Mouse (Mus musculus) small intestine, adult 10 weeks (tissue): Measurements from ENCODE around the gene Vmn1r198. TPM values are rescaled to one million over a fixed set of nuclear protein-coding genes. Genes with fewer than 3 reads are reported as not detected.

Experiments used
- polyA plus RNA-seq: library from polyadenylated mRNA; stranded (reverse); fragments of 350-450 nt; fragmentation: Illumina TruSeq; extraction: RNeasy Lipid Tissue Mini Kit (QIAGEN cat#74804); gene quantifications from one replicate; pipeline ENCODE4 v1.2.3, GENCODE M21; 2014; ENCODE audit warnings: low replicate concordance

Vmn1r198 gene
- not detected for polyA plus RNA-seq

DNA sequence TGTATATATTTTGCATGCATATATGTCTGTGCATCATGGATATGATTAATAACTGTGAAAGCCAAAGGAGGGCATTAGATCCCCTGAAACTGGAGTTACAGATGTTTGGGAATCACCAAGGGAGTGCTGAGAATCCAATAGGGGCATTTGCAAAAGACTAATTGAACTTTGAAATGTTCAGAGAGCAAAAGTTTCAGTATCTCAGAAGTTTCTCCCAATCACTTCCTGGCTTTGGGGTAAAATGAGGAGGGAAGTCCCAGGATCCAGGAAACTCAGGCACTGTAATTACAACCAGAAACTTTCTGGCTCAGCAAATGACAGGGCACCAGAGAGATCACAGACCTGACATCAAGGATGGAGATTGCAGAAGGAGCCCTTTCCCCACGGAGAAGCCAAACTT lies at the start of gene Vmn1r198:
Gene Vmn1r198 (plus strand): TSS at position 301 of the 400 bp plus-strand sequence.

GRCm38 (mm10) chr13:22324289-22324688 lies 25.9 kb upstream of the Vmn1r198 start, which contains the start of gene Vmn1r197:
Gene Vmn1r197 (plus strand): TSS chr13:22324589.

DNA sequence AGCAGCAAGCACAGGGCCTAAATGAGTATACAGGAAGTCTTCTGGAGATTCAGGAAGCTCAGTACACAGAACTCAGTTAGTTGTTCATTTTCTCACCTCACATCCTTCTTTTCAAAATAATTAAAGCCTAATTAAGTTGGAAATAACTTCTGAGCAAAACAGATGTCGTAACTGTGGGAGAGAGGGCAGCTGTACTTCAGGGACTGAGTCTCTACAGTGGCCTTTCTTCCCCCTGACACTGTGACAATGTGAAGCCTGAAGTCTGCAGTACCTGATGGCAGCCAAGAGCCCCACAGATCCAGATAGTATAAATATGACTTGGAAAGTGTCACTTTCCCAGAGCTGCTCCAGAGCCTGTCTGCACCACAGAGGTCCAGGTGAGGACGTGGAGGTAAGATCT lies 29.4 kb downstream of the Vmn1r198 start, which contains the start of gene Vmn1r199:
Gene Vmn1r199 (plus strand): TSS at position 301 of the 400 bp plus-strand sequence.

DNA sequence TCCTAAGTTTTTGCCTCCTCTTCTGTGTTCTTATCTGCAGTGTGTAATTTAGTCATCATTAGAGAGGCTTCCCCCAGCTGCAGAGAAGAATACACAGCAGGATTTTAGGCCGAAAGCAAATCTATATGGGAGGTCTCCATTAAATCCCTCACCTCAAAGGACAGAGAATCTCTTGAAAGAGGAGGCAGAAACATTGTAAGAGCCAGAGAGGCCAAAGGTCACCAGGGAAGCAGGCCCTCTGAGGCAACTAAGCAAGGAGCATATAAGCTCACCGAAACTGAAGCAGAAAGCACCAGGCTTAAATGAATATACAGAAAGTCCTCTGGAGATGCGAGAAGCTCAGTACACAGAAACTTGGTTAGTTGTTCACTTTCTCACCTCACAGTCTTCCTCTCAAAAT lies 39.9 kb downstream of the Vmn1r198 start, which contains the start of gene Vmn1r200:
Gene Vmn1r200 (plus strand): TSS at position 301 of the 400 bp plus-strand sequence.

Other genes with a start within 250 kb of the Vmn1r198 start
- not detected for gene Vmn1r189, start 244.5 kb upstream of the Vmn1r198 start, polyA plus RNA-seq
- gene Vmn1r191, start 166.4 kb upstream of the Vmn1r198 start, polyA plus RNA-seq = not detected
- gene Vmn1r192, start 159.2 kb upstream of the Vmn1r198 start, polyA plus RNA-seq = not detected
- not detected for gene Vmn1r193, start 127.2 kb upstream of the Vmn1r198 start, polyA plus RNA-seq
- gene Vmn1r194, start 106.1 kb upstream of the Vmn1r198 start, polyA plus RNA-seq = not detected
- not detected for gene Vmn1r195, start 79.8 kb upstream of the Vmn1r198 start, polyA plus RNA-seq
- gene Vmn1r196, start 60.4 kb upstream of the Vmn1r198 start, polyA plus RNA-seq = not detected
- not detected for gene Vmn1r197, start 25.8 kb upstream of the Vmn1r198 start, polyA plus RNA-seq
- not detected for gene Vmn1r199, start 29.5 kb downstream of the Vmn1r198 start, polyA plus RNA-seq
- gene Vmn1r200, start 40.0 kb downstream of the Vmn1r198 start, polyA plus RNA-seq = not detected
- gene Vmn1r201, start 121.6 kb downstream of the Vmn1r198 start, polyA plus RNA-seq = not detected
- not detected for gene Vmn1r202, start 155.0 kb downstream of the Vmn1r198 start, polyA plus RNA-seq
- not detected for gene Vmn1r203, start 167.8 kb downstream of the Vmn1r198 start, polyA plus RNA-seq
- not detected for gene Vmn1r204, start 202.8 kb downstream of the Vmn1r198 start, polyA plus RNA-seq
- not detected for gene Vmn1r205, start 242.6 kb downstream of the Vmn1r198 start, polyA plus RNA-seq